ENCODE assay signal across 14 mouse cellular contexts in genomic region chr9:8760876-8761275, GRCm38 (mm10).
"Had no signal": no experiment of that assay in that cellular context is flagged by ENCODE, and none has a peak within 500 bp of the region (broad histone marks: within the 10 kb centered on the region; RNA-seq: fewer than 3 reads in every experiment).

No protein-coding gene starts in this region.

- DNase-seq: kidney, postnatal 25 days; liver; liver, embryonic 13.5 days; liver, postnatal 0 days; lung, postnatal 14 days; right cerebral cortex, postnatal 14 days; thymus, postnatal 4 days had no signal

- H3K27me3 ChIP-seq: limb, embryonic 12.5 days; liver, embryonic 13.5 days; lung, embryonic 15.5 days; megakaryocyte, embryonic 14.5 days; stomach, embryonic 15.5 days had no signal

- H3K9ac ChIP-seq: limb, embryonic 12.5 days; liver, embryonic 13.5 days; liver, postnatal 0 days; lung, embryonic 15.5 days; stomach, embryonic 15.5 days had no signal

- H3K9me3 ChIP-seq: limb, embryonic 12.5 days; liver, embryonic 13.5 days; lung, embryonic 15.5 days; stomach, embryonic 15.5 days had no signal

- ATAC-seq: liver, postnatal 0 days; midbrain, embryonic 16.5 days had no signal

- H3K36me3 ChIP-seq: limb, embryonic 12.5 days; liver, embryonic 13.5 days; lung, embryonic 15.5 days; stomach, embryonic 15.5 days had no signal

- H3K4me3 ChIP-seq: limb, embryonic 12.5 days; liver, embryonic 13.5 days; lung, embryonic 15.5 days; megakaryocyte, embryonic 14.5 days; stomach, embryonic 15.5 days had no signal

- H3K4me1 ChIP-seq: limb, embryonic 12.5 days; liver, embryonic 13.5 days; lung, embryonic 15.5 days; megakaryocyte, embryonic 14.5 days; stomach, embryonic 15.5 days had no signal

- H3K27ac ChIP-seq: limb, embryonic 12.5 days; liver, embryonic 13.5 days; lung, embryonic 15.5 days; macrophage; stomach, embryonic 15.5 days had no signal

- H3K4me2 ChIP-seq: limb, embryonic 12.5 days; liver, embryonic 13.5 days; lung, embryonic 15.5 days; midbrain, embryonic 11.5 days; stomach, embryonic 15.5 days had no signal
